Mouse (Mus musculus) neural tube, embryonic 11.5 days (tissue): ENCODE results near the gene Med20. TPM values are rescaled to one million over a fixed set of nuclear protein-coding genes. Genes with fewer than 3 reads are reported as not detected.

Experiments used
- ATAC-seq: fragments of 200-750 bp; cut with Nextera tagmentation; 2 replicates; pipeline ENCODE4 v1.8.0; 2017; ENCODE audit warnings: moderate number of reproducible peaks, mild to moderate bottlenecking, moderate TSS enrichment, moderate library complexity; ENCODE audit not compliant: insufficient read depth, low FRiP score, low TSS enrichment
- DNase-seq: peaks from one replicate; pipeline ENCODE4 v3.0.0-alpha.2; 2015; ENCODE audit warnings: low spot score
- H3K27ac ChIP-seq: fragments of 300-500 bp; sonication (generic); 2 replicates; pipeline ENCODE4 v1.5.1; 2014; ENCODE audit warnings: low read depth, mild to moderate bottlenecking, low read length
- H3K27me3 ChIP-seq: fragments of 300-500 bp; sonication (generic); 2 replicates; pipeline ENCODE4 v1.6.1; 2014; ENCODE audit warnings: mild to moderate bottlenecking, low read length, mixed read lengths; ENCODE audit not compliant: control insufficient read depth, insufficient read depth
- H3K36me3 ChIP-seq: fragments of 300-500 bp; sonication (generic); 2 replicates; pipeline ENCODE4 v1.6.1; 2014; ENCODE audit warnings: mild to moderate bottlenecking, low read length, moderate library complexity, mixed read lengths; ENCODE audit not compliant: control insufficient read depth, insufficient read depth
- H3K4me1 ChIP-seq: fragments of 300-500 bp; sonication (generic); 2 replicates; pipeline ENCODE4 v1.6.1; 2014; ENCODE audit warnings: low read length, mixed read lengths; ENCODE audit not compliant: control insufficient read depth, insufficient read depth
- H3K4me2 ChIP-seq: fragments of 300-500 bp; sonication (generic); 2 replicates; pipeline ENCODE4 v1.6.1; 2014; ENCODE audit warnings: low read depth, mild to moderate bottlenecking, moderate library complexity
- H3K4me3 ChIP-seq: fragments of 300-500 bp; sonication (generic); 2 replicates; pipeline ENCODE4 v1.5.1; 2014; ENCODE audit warnings: low read depth, low read length
- H3K9ac ChIP-seq: fragments of 300-500 bp; sonication (generic); 2 replicates; pipeline ENCODE4 v1.6.1; 2014; ENCODE audit warnings: mild to moderate bottlenecking, low read length
- H3K9me3 ChIP-seq: fragments of 300-500 bp; sonication (generic); 2 replicates; pipeline ENCODE4 v1.6.1; 2016; ENCODE audit warnings: low read length; ENCODE audit not compliant: control insufficient read depth
- WGBS: fragments of 180-500 bp; shearing (Covaris S2); extraction: QIAGEN DNeasy Blood & Tissue Kit; methylation state at CpG from one replicate; pipeline ENCODE4 v1.1.7; 2014; 5-methylcytosine and 5-hydroxymethylcytosine counted together
- polyA plus RNA-seq: library from polyadenylated mRNA; unstranded; fragments of >200 nt; fragmentation: Nextera tagmentation; extraction: Ambion mirVana; gene quantifications from 2 replicates; pipeline ENCODE4 v1.2.1, GENCODE M21; 2014

Gene Med20
- polyA plus RNA-seq, 1 experiment from 2014 or later = 47.5 TPM

- no peak overlapping the region for H3K9ac ChIP-seq
- H3K36me3 ChIP-seq = no peaks in the 10 kb centered on the region
- WGBS = 82% methylated on average over 8 of the region's 8 CpGs
Measured at GRCm38 (mm10) chr17:47574028-47574427, 37.4 kb upstream of the Med20 start.

GRCm38 (mm10) chr17:47574830-47575229, 36.6 kb upstream of the Med20 start:
- H3K4me1 ChIP-seq = no peaks in the 10 kb centered on the region
- H3K4me3 ChIP-seq = no peak overlapping the region
- ATAC-seq = no peak
- H3K9me3 ChIP-seq = no peaks in the 10 kb centered on the region
- no peaks in the 10 kb centered on the region for H3K27me3 ChIP-seq
- H3K4me2 ChIP-seq = no peak overlapping the region
- H3K36me3 ChIP-seq = no peaks in the 10 kb centered on the region
- no peak overlapping the region for H3K9ac ChIP-seq
- WGBS = 79% methylated on average over 11 of the region's 11 CpGs
- no peak overlapping the region for H3K27ac ChIP-seq
- DNase-seq = no peak

More at GRCm38 (mm10) chr17:47574028-47574427, 37.4 kb upstream of the Med20 start:
- Histone ChIP-seq H3K4me2 (no peak overlapping the region), H3K4me3 (no peak overlapping the region), H3K27me3 (no peaks in the 10 kb centered on the region), H3K4me1 (no peaks in the 10 kb centered on the region), H3K9me3 (no peaks in the 10 kb centered on the region), H3K27ac (no peak overlapping the region)
- no peak for DNase-seq
- ATAC-seq = no peak

DNA sequence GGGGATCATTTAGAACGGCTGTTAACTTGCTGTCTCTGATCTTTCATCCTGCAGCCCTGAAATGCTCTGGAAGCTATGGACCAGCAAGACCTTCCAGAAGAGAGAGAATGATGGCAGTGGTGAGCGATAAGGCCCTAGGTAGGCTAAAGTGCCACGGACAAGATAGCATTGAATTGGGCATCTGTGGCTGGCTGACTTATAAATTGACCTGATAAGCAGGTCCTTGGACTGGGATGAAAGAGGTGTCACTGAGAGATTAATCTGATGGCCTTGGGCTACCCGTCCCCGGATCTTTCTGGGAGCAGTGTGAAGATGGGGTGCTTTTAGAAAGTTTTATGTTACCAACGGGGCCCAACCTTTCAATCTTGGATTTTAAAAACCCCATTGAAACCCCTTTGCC, 32.7 kb upstream of the Med20 start:
- DNase-seq (no peak), ATAC-seq (no peak)
- Histone ChIP-seq H3K36me3 (no peaks in the 10 kb centered on the region), H3K27me3 (no peaks in the 10 kb centered on the region), H3K4me1 (no peaks in the 10 kb centered on the region), H3K27ac (no peak overlapping the region), H3K4me3 (no peak overlapping the region), H3K4me2 (no peak overlapping the region), H3K9me3 (no peaks in the 10 kb centered on the region), H3K9ac (no peak overlapping the region)
- WGBS = 91% methylated on average over 6 of the region's 6 CpGs

DNA sequence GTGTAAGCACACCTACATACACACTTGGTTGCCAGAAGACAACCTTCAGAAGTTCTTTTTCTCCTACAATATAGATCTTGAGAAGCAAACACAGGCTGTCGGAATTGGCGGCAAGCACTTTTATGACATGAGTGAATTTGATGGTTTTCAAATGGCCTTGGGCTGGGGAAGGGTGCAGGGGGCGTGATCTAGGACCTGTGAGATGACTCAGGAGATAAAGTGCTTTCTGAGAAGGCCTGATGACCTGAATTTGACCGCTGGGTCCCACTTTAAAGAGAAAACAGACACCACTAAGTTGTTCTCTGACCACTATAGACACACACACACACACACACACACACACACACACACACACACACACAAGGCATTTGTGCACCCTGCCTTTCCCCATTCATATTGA, 30.4 kb upstream of the Med20 start:
- DNase-seq = no peak

GRCm38 (mm10) chr17:47588517-47588916, 22.9 kb upstream of the Med20 start:
- Histone ChIP-seq H3K27ac (no peak overlapping the region), H3K36me3 (no peaks in the 10 kb centered on the region), H3K9ac (no peak overlapping the region), H3K27me3 (no peaks in the 10 kb centered on the region), H3K9me3 (no peaks in the 10 kb centered on the region), H3K4me3 (no peak overlapping the region), H3K4me2 (no peak overlapping the region), H3K4me1 (no peaks in the 10 kb centered on the region)
- 82% methylated on average over 8 of the region's 8 CpGs for WGBS
- ATAC-seq (no peak), DNase-seq (no peak)

More for the DNA sequence above, 30.4 kb upstream of the Med20 start:
- Histone ChIP-seq H3K4me2 (no peak overlapping the region), H3K9ac (no peak overlapping the region), H3K27me3 (no peaks in the 10 kb centered on the region), H3K27ac (no peak overlapping the region), H3K36me3 (no peaks in the 10 kb centered on the region), H3K4me3 (no peak overlapping the region), H3K4me1 (no peaks in the 10 kb centered on the region), H3K9me3 (no peaks in the 10 kb centered on the region)
- 97% methylated on average over 4 of the region's 4 CpGs for WGBS
- ATAC-seq = no peak

DNA sequence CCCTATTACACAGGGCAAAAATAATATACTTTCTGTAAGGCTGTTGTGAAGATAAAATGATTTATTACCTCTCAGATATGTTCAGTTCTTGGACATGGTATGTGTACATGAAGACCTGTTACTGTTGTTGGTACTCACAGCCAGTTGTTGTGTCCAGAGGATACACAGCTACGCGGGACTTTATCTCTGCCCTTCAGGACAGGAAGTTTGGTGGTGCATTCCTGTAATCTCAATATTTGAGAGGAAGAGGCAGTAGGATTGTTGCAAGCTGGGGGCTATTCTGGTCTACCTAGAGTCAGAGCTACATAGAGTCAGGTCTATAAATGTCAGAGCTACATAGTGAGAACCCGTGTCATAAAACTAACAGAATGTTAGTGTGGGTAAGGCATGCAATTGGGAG, 20.3 kb upstream of the Med20 start:
- H3K9me3 ChIP-seq = no peaks in the 10 kb centered on the region
- DNase-seq (no peak), ATAC-seq (no peak)
- H3K4me1 ChIP-seq = peaks cover 13% of the 10 kb centered on the region
- no peak overlapping the region for H3K4me2 ChIP-seq
- no peak overlapping the region for H3K27ac ChIP-seq
- H3K27me3 ChIP-seq = no peaks in the 10 kb centered on the region
- H3K36me3 ChIP-seq = no peaks in the 10 kb centered on the region
- no peak overlapping the region for H3K4me3 ChIP-seq
- no peak overlapping the region for H3K9ac ChIP-seq
- WGBS = 93% methylated on average over 3 of the region's 3 CpGs

DNA sequence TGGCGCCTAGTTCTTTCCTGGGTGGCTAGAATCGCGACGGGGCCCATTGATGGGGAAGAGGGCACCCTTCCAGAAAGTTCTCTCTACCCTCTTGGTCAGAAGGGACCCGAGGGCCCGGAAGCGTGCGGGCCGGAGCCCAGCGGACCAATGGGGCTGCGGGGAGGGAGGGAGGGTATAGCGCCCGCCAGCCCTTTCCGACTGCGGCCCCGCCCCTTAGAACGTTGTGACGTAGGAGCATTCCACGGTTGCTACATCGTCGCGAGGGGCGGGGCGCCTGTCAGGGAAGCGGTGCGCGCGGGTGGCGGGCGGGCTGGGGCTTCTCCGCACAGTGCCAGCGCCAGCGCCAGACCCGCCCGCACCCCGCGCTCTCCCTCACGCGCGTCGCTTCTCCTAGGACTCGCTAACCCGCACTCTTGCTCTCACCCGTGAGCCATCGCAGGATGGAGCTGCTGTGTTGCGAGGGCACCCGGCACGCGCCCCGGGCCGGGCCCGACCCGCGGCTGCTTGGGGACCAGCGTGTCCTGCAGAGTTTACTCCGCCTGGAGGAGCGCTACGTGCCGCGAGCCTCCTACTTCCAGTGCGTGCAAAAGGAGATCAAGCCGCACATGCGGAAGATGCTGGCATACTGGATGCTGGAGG, 18.0 kb upstream of the Med20 start:
- Histone ChIP-seq H3K4me2 (peak overlapping the region; percentile 90), H3K27me3 (no peaks in the 10 kb centered on the region), H3K9ac (peak overlapping the region; percentile 61), H3K4me3 (peak overlapping the region; percentile 78), H3K9me3 (no peaks in the 10 kb centered on the region), H3K27ac (peak overlapping the region; percentile 88; the same call in 1 of the 2 replicates), H3K4me1 (peaks cover 25% of the 10 kb centered on the region), H3K36me3 (no peaks in the 10 kb centered on the region)
- DNase-seq = peak; percentile 96
- ATAC-seq = peak; percentile 83
- WGBS = 1% methylated on average over 60 of the region's 63 CpGs

- H3K27me3 ChIP-seq = no peaks in the 10 kb centered on the region
- under 1% methylated on average over 13 of the region's 13 CpGs for WGBS
Measured at GRCm38 (mm10) chr17:47593854-47594182, 17.6 kb upstream of the Med20 start.

GRCm38 (mm10) chr17:47594183-47594968, 17.0 kb upstream of the Med20 start:
- DNase-seq (peak; percentile 42), ATAC-seq (no peak)
- Histone ChIP-seq H3K36me3 (no peaks in the 10 kb centered on the region), H3K27ac (peak overlapping the region; percentile 88), H3K9me3 (no peaks in the 10 kb centered on the region), H3K4me3 (peak overlapping the region; percentile 78), H3K27me3 (no peaks in the 10 kb centered on the region), H3K4me2 (peak overlapping the region; percentile 90), H3K4me1 (peaks cover 25% of the 10 kb centered on the region), H3K9ac (peak overlapping the region; percentile 61)
- WGBS = 0% methylated on average over 42 of the region's 43 CpGs

More at GRCm38 (mm10) chr17:47593854-47594182, 17.6 kb upstream of the Med20 start:
- Histone ChIP-seq H3K4me3 (peak overlapping the region; percentile 78), H3K4me2 (peak overlapping the region; percentile 90), H3K4me1 (peaks cover 25% of the 10 kb centered on the region), H3K9ac (peak overlapping the region; percentile 61), H3K27ac (peak overlapping the region; percentile 88), H3K9me3 (no peaks in the 10 kb centered on the region), H3K36me3 (no peaks in the 10 kb centered on the region)
- ATAC-seq (0 out of 2 replicates have a peak, but pooled peaks have one; percentile 0), DNase-seq (peak; percentile 29)
